Mouse (Mus musculus): ENCODE measurements at regions not wholly inside any gene's neighbourhood (a gene's known extent, or its start where the extent isn't known, plus 50 kb on each side); places are given as distances from the start of the nearest gene placed in this dataset.

GRCm38 (mm10) chr16:76133892-76134291, 111.8 kb upstream of the Samsn1 start:
- TF ChIP-seq CTCF (conservative IDR thresholded peaks at IDR 0.05 in 1 of 2, IDR thresholded peaks at IDR 0.05 in 1 of 2; ENCODE audit: low read depth in 2 of 2, low read length in 2 of 2) = no peak
- TF ChIP-seq TBP (conservative IDR thresholded peaks at IDR 0.05; ENCODE audit: low read depth, low read length) = no peak
- TF ChIP-seq POLR2A (IDR thresholded peaks at IDR 0.05; ENCODE audit: low read depth, low read length) = no peak
- no peak for TF ChIP-seq MAFK (IDR thresholded peaks at IDR 0.05; ENCODE audit: insufficient replicate concordance, low read length)
